Mouse (Mus musculus) adrenal gland, adult (tissue): ENCODE measurements around the gene Ces1f.

ENCODE experiments used
- DNase-seq, 2 experiments: peaks; one replicate each; pipeline ENCODE4 v3.0.0; 2022 to 2023; ENCODE audit warnings: low spot score in 1 of 2; ENCODE audit not compliant: inconsistent age in 2 of 2

Gene Ces1f

GRCm38 (mm10) chr8:93217375-93217774 is 62.2 kb downstream of the Ces1f start:
- DNase-seq = no peak

GRCm38 (mm10) chr8:93211091-93211490 is 68.5 kb downstream of the Ces1f start:
- DNase-seq = peak; percentile 25 to 81
